Mouse (Mus musculus) embryonic facial prominence, embryonic 13.5 days (tissue): ENCODE data around the gene Prom2. TPM values are rescaled to one million over a fixed set of nuclear protein-coding genes. Genes with fewer than 3 reads are reported as not detected.

ENCODE experiments used
- ATAC-seq: fragments of 200-750 bp; cut with Nextera tagmentation; 2 replicates; pipeline ENCODE4 v1.8.0; 2017; ENCODE audit warnings: low read depth; ENCODE audit not compliant: insufficient number of reproducible peaks, insufficient read depth, low FRiP score, low TSS enrichment
- H3K27ac ChIP-seq: fragments of 300-500 bp; sonication (generic); 2 replicates; pipeline ENCODE4 v1.5.1; 2015; ENCODE audit warnings: moderate library complexity, mild to moderate bottlenecking, inconsistent platforms
- H3K27me3 ChIP-seq: fragments of 300-500 bp; sonication (generic); 2 replicates; pipeline ENCODE4 v1.6.1; 2015; ENCODE audit warnings: mild to moderate bottlenecking, inconsistent platforms
- H3K36me3 ChIP-seq: fragments of 300-500 bp; sonication (generic); 2 replicates; pipeline ENCODE4 v1.6.1; 2015; ENCODE audit warnings: mild to moderate bottlenecking, inconsistent platforms
- H3K4me1 ChIP-seq: fragments of 300-500 bp; sonication (generic); 2 replicates; pipeline ENCODE4 v1.6.1; 2015; ENCODE audit warnings: inconsistent platforms
- H3K4me2 ChIP-seq: fragments of 300-500 bp; sonication (generic); 2 replicates; pipeline ENCODE4 v1.6.1; 2015; ENCODE audit warnings: moderate library complexity, mild to moderate bottlenecking, inconsistent platforms
- H3K4me3 ChIP-seq: fragments of 300-500 bp; sonication (generic); 2 replicates; pipeline ENCODE4 v1.5.1; 2015; ENCODE audit warnings: mild to moderate bottlenecking, inconsistent platforms
- H3K9ac ChIP-seq: fragments of 300-500 bp; sonication (generic); 2 replicates; pipeline ENCODE4 v1.6.1; 2015; ENCODE audit warnings: mild to moderate bottlenecking, inconsistent platforms
- H3K9me3 ChIP-seq: fragments of 300-500 bp; sonication (generic); 2 replicates; pipeline ENCODE4 v1.6.1; 2016; ENCODE audit warnings: inconsistent platforms
- WGBS: fragments of 180-500 bp; shearing (Covaris S2); methylation state at CpG from one replicate; pipeline ENCODE4 v1.1.7; 2015; ENCODE audit warnings: mixed read lengths; 5-methylcytosine and 5-hydroxymethylcytosine counted together
- polyA plus RNA-seq: library from polyadenylated mRNA; unstranded; fragments of >200 nt; fragmentation: Nextera tagmentation; extraction: Ambion mirVana; gene quantifications from 2 replicates; pipeline ENCODE4 v1.2.1, GENCODE M21; 2015

The Prom2 gene
- polyA plus RNA-seq: 2.9 and 3.0 TPM in 2 replicates

DNA sequence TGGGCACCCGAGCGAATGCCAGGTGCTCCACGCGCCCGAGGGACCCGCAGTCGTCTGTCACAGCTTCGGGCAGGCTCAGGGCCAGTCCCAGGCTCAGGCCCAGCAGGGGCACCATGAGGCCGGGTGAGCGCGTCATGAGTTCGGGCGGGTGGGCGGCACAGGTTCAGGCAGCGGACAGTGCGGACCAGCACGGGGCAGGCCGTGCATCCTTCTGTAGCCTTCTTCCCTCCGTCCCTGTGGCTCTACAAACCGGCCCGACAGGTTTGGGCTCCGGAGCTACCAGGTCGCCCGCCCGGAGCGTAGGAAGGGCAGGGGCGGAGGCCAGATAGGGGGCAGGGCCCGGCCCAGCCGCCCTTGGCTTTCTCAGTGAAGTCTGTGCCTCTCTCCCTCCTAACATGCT lies at the start of gene Prom2:
Gene Prom2, minus strand, starts transcription at position 283 of the 400 bp plus-strand sequence.
- H3K4me2 ChIP-seq: peak within 1 kb of the TSS; percentile 48
- H3K36me3 ChIP-seq: no peaks in the 10 kb centered on the region
- no peaks in the 10 kb centered on the region for H3K9me3 ChIP-seq
- H3K9ac ChIP-seq: 0 out of 2 replicates have a peak within 1 kb of the TSS, but pooled peaks have one; percentile 27
- 3% methylated on average over 29 of the region's 29 CpGs for WGBS
- ATAC-seq: 0 out of 2 replicates have a peak, but pooled peaks have one; percentile 17
- peaks cover 64% of the 10 kb centered on the region for H3K27me3 ChIP-seq
- no peaks in the 10 kb centered on the region for H3K4me1 ChIP-seq
- peak within 1 kb of the TSS; percentile 26 for H3K4me3 ChIP-seq
- H3K27ac ChIP-seq: no peak within 1 kb of the TSS

DNA sequence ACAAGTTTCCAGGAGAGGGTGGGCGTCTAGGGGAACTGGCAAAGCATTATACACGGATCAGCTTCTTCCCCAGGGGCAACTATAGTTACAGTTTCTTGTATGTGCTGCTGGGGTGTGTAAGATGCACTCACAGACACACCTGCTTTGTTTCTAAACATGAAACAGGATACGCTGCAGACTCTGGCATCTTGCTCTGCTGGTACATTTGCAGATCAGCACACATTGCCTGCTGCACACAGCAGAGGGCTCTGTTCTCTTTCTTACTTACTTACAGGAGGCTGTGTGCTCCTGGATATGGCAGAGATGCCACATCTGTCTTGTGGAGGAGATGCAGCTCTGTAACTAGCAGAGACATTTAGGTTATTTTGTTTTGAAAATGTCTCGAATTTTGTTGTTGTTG lies 49.6 kb upstream of the Prom2 start:
- no peak overlapping the region for H3K9ac ChIP-seq
- no peak overlapping the region for H3K4me2 ChIP-seq
- no peaks in the 10 kb centered on the region for H3K9me3 ChIP-seq
- H3K27me3 ChIP-seq: no peaks in the 10 kb centered on the region
- WGBS: 57% methylated on average over 4 of the region's 4 CpGs
- H3K4me1 ChIP-seq: peaks cover 24% of the 10 kb centered on the region
- H3K4me3 ChIP-seq: no peak overlapping the region
- H3K27ac ChIP-seq: no peak overlapping the region
- peaks cover 46% of the 10 kb centered on the region for H3K36me3 ChIP-seq
- ATAC-seq: no peak

DNA sequence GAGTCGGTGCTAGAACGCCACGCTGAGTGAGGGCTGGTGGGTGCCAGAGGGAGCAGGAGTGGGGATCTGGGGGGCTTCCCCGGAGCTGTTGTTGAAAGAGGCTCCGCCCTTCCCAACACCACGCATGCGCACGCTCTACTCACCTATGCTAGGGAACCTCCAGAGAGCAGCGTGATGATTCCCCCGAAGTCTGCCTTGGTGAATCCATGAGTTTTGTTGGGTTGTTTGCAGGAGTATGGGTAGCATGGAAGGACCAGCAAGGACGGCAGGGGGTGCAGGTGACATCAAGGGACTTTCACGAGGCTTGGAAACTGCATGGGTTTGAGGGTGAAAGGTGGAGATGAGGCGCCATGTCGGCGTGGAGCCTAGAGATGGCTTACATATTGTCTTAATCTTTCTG lies 48.9 kb upstream of the Prom2 start:
- Histone ChIP-seq H3K9me3 (no peaks in the 10 kb centered on the region), H3K4me3 (no peak overlapping the region), H3K4me1 (peaks cover 24% of the 10 kb centered on the region), H3K4me2 (no peak overlapping the region), H3K27me3 (no peaks in the 10 kb centered on the region), H3K36me3 (peaks cover 39% of the 10 kb centered on the region), H3K27ac (no peak overlapping the region), H3K9ac (no peak overlapping the region)
- no peak for ATAC-seq
- 80% methylated on average over 15 of the region's 15 CpGs for WGBS

DNA sequence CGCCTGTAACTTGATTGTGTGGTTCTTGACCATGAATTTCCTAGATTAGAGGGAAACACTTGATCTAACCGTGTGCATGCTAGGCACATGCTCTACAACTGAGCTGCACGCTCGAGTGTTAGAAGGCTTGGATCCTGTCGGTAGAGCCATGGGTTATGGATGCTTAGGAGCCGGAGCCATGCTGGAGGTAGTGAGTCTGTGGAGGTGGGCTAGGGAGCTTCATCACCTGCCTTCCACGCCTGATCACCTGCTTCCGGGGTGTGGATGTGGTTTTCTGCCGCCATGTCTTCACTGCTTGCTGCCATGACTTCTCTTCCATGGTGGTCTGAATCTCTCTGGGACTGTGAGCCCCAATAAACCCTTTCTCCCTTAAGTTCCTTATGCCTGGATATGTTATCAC lies 47.6 kb upstream of the Prom2 start:
- Histone ChIP-seq H3K4me1 (peaks cover 30% of the 10 kb centered on the region), H3K9me3 (no peaks in the 10 kb centered on the region), H3K4me2 (no peak overlapping the region), H3K27ac (no peak overlapping the region), H3K36me3 (peaks cover 26% of the 10 kb centered on the region), H3K9ac (0 out of 2 replicates have a peak overlapping the region, but pooled peaks have one; percentile 16), H3K27me3 (no peaks in the 10 kb centered on the region), H3K4me3 (no peak overlapping the region)
- no peak for ATAC-seq
- WGBS: 92% methylated on average over 9 of the region's 9 CpGs

DNA sequence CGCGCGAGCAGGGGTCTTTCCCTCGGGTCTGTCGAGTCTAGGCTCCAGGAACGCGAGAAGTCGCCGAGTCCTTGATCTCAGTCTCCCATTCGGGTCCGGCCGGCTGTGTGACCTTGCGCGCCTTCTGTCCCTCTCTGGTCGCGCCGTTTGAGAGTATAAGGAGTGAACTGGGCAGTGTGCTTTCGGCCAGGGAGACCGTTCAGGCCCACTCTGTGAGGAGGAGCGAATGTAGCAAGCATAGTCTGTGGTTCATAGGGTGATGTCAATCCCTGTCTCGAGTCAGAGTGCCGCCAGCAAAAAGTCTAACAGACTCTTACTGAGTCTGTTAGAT lies 46.2 kb upstream of the Prom2 start:
- ATAC-seq: no peak

DNA sequence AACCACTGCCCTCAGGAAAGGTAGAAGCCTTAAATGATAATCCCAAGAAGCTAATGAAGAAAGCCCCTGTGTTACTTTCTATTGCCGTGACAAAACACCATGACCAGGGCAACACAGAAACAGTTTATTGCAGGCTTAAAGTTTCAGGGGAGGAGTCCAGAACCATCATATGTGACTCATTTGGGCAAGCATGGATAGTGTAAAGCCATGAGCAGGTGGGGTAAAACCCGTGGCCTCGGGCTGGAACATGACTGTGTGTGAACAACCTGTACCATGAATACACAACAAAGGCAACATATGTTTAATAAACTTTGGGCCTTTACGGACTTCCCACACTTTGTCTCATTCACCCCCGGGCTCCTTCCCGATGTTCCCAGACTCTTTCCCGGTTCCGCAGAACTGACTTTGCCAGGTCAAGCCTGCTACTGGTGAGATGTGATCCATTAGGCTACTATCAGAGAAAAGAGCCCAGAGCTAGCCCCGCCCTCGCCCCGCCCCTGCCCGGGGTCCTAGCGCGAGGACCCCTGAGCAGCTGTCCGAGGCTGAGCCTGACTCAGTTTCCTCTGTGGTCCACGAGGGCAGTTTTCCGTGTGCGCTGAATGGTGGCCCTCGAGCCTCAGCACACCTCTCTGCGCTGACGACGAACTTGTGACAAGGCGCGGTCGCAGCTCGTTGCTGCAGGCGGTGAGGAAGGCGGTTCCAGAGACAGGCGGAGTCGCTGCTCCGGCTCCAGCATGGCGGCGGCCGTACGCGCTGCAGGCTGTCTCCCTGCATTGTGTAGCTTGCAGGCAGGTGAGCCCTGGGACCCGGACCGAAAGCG lies 45.6 kb upstream of the Prom2 start, which contains the start of the genes Zfp661 and Mrps5:
Gene Zfp661, minus strand, starts transcription at position 401 of the 820 bp plus-strand sequence.
Gene Mrps5, plus strand, starts transcription at position 529 of the 820 bp plus-strand sequence.
- H3K4me1 ChIP-seq: peaks cover 33% of the 10 kb centered on the region
- H3K27me3 ChIP-seq: no peaks in the 10 kb centered on the region
- peak within 1 kb of the TSS; percentile 83 for H3K4me2 ChIP-seq
- peak; percentile 62 for ATAC-seq
- H3K9ac ChIP-seq: peak within 1 kb of the TSS; percentile 90
- peaks cover 10% of the 10 kb centered on the region; the same call in 1 of the 2 replicates for H3K36me3 ChIP-seq
- H3K4me3 ChIP-seq: peak within 1 kb of the TSS; percentile 95
- WGBS: 3% methylated on average over 39 of the region's 39 CpGs
- H3K9me3 ChIP-seq: no peaks in the 10 kb centered on the region
- peak within 1 kb of the TSS; percentile 93 for H3K27ac ChIP-seq

More for the DNA sequence above, 46.2 kb upstream of the Prom2 start:
- peaks cover 33% of the 10 kb centered on the region for H3K4me1 ChIP-seq
- peak overlapping the region; percentile 93 for H3K27ac ChIP-seq
- under 1% methylated on average over 22 of the region's 22 CpGs for WGBS
- peak overlapping the region; percentile 90 for H3K9ac ChIP-seq
- no peaks in the 10 kb centered on the region for H3K27me3 ChIP-seq
- peaks cover 15% of the 10 kb centered on the region; the same call in 1 of the 2 replicates for H3K36me3 ChIP-seq
- peak overlapping the region; percentile 83 for H3K4me2 ChIP-seq
- no peaks in the 10 kb centered on the region for H3K9me3 ChIP-seq
- peak overlapping the region; percentile 95 for H3K4me3 ChIP-seq

DNA sequence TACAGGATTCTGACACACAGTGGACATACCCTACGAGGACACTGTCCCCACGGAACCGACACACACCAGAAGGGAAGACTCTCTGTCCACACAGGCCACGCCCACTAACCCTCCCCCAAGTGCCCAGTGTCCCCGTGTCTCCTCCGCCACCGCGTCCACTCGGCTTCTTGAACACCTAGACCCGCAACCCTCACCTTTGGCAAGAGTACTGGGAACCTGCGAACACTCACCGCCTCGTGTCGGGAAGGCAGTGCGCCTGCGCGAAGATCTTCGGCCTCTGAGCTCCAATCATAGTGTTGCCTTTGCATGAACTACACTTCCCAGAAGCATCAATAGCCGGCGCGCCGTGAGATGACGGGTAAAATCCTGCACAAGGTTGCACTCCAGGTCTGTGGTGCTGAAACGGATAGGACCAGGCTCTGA lies 43.2 kb upstream of the Prom2 start:
- H3K4me3 ChIP-seq: peak overlapping the region; percentile 64
- peak; percentile 81 for ATAC-seq
- H3K27me3 ChIP-seq: no peaks in the 10 kb centered on the region
- H3K27ac ChIP-seq: no peak overlapping the region
- peak overlapping the region; percentile 84 for H3K9ac ChIP-seq
- peak overlapping the region; percentile 80 for H3K4me2 ChIP-seq
- under 1% methylated on average over 24 of the region's 24 CpGs for WGBS
- no peaks in the 10 kb centered on the region for H3K9me3 ChIP-seq
- peaks cover 9% of the 10 kb centered on the region; the same call in 1 of the 2 replicates for H3K36me3 ChIP-seq
- peaks cover 28% of the 10 kb centered on the region for H3K4me1 ChIP-seq

DNA sequence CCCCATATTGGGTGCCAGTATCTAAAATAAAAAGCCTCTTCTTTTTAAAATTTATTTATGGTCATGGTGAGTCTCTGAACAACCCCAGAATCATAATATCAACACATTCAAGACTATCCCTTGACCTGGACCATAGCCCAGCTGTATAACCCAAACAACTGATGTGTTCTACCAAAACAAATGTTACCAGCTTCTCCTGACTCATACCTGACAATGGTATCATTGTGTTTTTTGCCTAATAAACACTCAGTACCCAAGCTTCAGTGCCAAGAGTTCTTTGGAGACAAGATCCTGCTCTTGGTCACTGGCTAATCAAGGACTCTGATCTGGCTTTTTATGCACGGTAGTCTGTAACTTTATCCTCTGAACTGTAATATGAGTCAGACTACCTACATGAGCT lies 32.1 kb upstream of the Prom2 start:
- WGBS: 9% methylated on average over 1 of the region's 1 CpGs
- Histone ChIP-seq H3K4me2 (no peak overlapping the region), H3K9me3 (0 out of 2 replicates have a peak, but pooled peaks cover 6% of the 10 kb centered on the region), H3K9ac (no peak overlapping the region), H3K27ac (no peak overlapping the region), H3K27me3 (no peaks in the 10 kb centered on the region), H3K4me1 (no peaks in the 10 kb centered on the region), H3K4me3 (no peak overlapping the region), H3K36me3 (peaks cover 27% of the 10 kb centered on the region)
- no peak for ATAC-seq

DNA sequence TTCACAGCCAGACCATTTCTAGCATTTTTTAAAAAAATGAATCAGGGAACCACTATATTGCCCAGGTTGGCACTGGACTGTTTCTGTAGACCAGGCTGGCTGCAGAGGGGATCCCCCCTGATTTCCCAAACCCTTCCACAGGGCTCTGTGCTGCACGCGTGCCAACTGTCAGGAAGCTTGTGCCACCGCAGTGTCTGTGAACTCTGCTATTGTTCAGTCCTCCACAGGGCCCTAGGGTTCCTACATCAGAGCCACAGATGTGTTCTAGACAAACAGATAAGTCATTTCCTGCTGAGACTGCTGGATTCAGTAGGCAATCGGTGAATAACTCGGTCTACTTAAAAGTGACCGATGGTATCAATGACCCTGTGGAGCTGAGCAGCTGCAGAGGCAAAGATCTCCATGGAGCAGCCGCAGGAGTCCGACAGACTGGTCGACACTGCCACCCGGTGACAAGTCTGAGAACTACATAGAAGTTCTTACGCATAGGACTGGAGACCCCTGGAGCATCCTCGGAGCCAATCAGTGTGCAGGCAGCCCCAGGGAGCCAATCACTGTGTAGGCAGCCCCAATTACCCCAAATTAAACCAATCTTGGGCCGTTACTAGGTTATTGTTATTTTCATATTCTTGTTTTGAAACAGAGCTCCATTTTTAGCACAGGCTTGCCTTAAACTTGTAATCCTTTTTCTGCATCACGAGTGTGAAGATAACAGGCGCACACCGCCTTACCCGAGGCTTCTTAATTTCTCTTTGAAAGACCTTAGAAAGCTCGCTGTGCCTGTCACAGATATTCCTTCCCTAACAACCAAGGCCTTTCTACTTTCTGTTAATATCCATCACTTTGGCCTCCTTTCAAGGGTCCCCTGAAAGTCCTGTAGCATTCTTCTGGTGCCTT lies 18.1 kb upstream of the Prom2 start:
- Histone ChIP-seq H3K4me3 (peak overlapping the region; percentile 25), H3K9ac (peak overlapping the region; percentile 44; the same call in 1 of the 2 replicates), H3K4me1 (no peaks in the 10 kb centered on the region)

DNA sequence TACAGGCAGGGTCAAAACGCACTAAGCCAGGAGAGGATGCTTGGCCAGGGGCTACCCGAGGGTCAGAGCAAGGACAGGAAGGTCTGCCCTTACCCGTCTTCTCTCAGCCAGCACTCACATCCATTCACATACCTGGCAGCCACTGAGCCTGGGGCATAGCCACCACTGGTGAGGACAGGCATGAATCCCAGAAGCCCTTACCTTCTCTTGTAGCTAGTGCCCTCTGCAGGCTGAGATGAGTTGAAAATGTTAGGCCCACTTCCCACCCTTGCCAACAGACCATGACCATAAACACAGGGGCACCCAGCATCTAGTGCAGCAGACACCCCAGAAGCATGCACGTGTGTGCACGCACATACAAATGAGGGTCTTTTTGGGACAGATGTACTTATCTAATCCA lies 9.8 kb upstream of the Prom2 start:
- Histone ChIP-seq H3K4me3 (no peak overlapping the region), H3K27me3 (no peaks in the 10 kb centered on the region), H3K36me3 (no peaks in the 10 kb centered on the region), H3K27ac (no peak overlapping the region), H3K9ac (no peak overlapping the region), H3K4me1 (no peaks in the 10 kb centered on the region), H3K9me3 (no peaks in the 10 kb centered on the region), H3K4me2 (no peak overlapping the region)
- WGBS: 42% methylated on average over 5 of the region's 5 CpGs
- ATAC-seq: no peak

More for the DNA sequence above, 18.1 kb upstream of the Prom2 start:
- no peak overlapping the region for H3K27ac ChIP-seq
- H3K4me2 ChIP-seq: peak overlapping the region; percentile 43
- H3K9me3 ChIP-seq: no peaks in the 10 kb centered on the region
- H3K27me3 ChIP-seq: peaks cover 12% of the 10 kb centered on the region
- WGBS: 16% methylated on average over 18 of the region's 18 CpGs
- no peaks in the 10 kb centered on the region for H3K36me3 ChIP-seq
- ATAC-seq: peak; percentile 96

DNA sequence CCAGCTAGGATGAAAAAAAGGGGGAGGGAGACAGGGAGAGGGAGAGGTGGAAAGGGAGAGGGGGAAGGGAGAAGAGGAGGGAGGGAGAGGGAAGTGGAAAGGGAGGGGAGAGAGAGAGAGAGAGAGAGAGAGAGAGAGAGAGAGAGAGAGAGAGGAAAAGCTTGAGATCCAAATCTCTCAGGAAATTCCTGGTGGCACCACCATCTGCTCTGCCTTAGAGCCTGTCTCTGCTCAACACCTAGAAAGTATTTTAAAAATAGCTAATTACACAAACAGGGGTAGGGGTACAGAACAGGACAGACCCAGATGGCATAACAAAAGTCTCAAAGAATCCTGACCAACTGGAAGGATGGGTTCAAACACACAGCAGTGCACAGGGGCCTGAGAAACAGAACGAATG lies 9.2 kb upstream of the Prom2 start:
- Histone ChIP-seq H3K4me3 (no peak overlapping the region), H3K9me3 (no peaks in the 10 kb centered on the region), H3K9ac (no peak overlapping the region), H3K27me3 (no peaks in the 10 kb centered on the region), H3K36me3 (no peaks in the 10 kb centered on the region), H3K4me1 (no peaks in the 10 kb centered on the region), H3K27ac (no peak overlapping the region), H3K4me2 (no peak overlapping the region)
- 57% methylated on average over 1 of the region's 1 CpGs for WGBS
- no peak for ATAC-seq
